Mouse (Mus musculus): Measurements from ENCODE around the gene Tktl2.

The Tktl2 gene

DNA sequence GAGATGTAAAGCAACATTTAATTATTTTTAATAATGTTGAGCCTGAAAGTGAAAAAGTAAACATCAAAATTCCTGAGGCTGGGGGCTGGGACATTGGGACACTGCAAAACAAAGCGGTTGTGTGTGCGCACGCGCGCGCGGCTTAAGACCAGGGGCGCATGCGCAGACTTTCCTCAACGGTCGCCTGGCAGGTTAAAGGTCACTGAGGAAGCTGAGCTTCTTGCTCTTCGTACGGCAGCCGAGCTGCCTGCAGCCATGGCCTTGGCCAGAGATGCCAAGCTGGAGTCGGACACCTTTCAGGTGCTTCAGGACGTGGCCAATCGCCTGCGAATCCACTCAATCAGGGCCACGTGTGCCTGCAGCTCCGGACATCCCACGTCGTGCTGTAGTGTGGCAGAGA is at the start of gene Tktl2:
Tktl2 (plus strand) TSS at position 220 of the 400 bp plus-strand sequence.
- DNase-seq (ENCODE audit: low read depth in 1 of 2, low spot score in 2 of 2) = no peak

DNA sequence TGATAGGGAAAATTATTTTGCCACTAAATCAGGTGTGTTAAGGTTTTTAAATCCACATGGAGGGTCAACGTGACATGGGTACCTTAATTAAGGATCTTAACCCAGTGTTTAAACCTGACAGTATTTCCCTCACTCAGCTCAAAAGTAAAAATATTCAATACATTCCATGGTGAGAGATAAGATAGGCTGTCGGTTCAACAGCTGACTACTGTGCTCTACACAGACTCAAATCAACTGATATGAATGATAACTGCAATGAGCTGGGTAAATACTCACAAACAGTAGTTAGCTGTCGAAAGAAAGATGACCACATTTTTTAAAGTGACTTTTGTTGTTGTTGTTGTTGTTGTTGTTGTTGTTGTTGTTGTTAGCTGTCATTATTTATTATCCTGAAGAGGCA is 41.7 kb upstream of the Tktl2 start:
- no peak for DNase-seq (ENCODE audit: low read depth in 1 of 2, low spot score in 2 of 2)

DNA sequence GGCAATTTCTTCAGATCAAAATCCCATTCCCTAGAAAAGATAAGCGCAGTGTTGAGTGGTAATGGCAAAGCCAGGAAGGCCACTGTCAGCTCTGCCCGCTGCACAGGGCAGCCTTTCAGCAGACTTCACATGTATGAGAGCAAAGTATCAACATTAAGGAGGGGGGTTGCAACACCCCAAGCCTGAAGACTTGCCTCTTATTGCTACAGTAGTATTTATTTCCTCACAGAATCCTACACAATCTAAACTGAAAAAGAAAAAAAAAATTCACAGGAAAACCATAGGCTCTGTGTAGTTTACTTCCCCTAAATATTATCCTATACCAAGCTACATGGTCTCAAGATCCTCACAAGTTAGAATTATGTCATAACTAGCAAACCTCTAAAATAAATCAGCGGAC is 34.7 kb upstream of the Tktl2 start:
- no peak for DNase-seq (ENCODE audit: low read depth in 1 of 2, low spot score in 2 of 2)

DNA sequence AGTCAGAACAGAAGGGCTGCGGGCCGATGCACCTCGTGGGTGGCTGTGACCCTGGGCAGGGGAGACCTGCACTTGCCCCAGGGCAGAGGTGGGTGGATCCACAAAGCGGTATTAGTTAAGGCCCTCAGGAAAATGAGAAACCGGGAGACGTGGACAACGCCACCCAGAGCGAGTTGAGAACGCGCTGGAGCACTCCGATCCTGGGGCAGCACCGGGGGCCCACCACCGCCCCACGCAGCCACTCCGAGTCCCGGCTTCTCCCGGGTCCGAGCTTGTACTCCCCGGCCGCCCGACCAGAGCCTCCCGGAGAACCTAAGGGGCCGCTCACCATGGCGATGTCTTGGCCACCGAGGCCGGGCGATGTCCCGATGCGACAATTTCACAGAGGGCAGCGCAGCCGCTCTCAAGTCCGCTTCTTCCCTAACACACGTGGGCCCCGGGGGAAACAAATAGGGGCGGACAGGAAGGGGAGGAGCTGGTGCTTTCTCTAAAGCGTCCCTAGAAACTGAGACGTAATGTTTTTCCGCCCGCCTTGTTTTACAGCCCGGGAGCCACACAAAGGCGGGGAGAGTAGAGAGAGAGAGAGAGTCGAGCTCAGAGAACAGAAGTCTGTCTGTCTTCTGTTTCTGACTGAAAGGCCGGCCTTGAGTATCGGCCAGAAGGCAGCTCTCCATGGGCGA is 25.3 kb upstream of the Tktl2 start, which contains the start of gene Tma16:
Tma16 (minus strand) TSS at position 447 of the 680 bp plus-strand sequence.
- DNase-seq (ENCODE audit: low read depth in 1 of 2, low spot score in 2 of 2) = peak; percentile 51 to 77

DNA sequence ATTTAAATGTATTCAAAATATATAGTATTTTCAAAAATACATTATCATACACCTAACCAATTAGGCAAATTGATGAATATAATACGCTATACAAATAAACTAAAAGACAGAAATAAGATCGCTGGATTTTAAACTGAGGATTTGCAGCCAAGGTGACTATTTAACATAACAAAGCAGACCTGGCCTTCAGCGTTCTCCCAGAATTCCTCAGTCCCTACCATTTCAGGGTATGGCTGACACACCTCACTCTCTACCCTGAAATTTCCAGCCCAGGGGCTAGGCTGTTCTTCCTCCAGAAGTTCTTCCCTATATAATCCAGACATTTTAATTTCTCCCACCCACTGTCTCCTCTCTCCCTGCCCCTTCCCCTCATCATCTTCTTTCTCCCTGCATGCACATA is 23.0 kb upstream of the Tktl2 start:
- no peak for DNase-seq (ENCODE audit: low read depth in 1 of 2, low spot score in 2 of 2)

DNA sequence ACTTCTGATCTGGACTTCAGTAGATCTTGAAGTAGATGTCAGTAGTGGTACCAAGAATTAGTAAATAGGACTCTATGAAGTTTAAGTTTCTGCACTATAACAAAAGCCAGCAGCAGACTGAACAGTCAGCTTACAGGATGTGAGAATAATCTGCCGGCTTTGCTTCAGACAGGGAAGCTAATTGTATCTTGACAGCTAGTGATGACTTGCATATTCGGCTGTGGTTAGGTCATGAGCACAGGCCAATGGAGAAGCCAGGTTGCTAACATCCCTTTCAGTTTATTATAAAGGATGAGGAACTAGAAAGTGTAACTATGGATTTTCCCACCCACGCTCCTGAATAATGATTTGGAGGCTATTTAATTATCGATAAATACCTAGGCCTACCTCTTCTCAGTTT is 20.9 kb upstream of the Tktl2 start:
- DNase-seq (ENCODE audit: low read depth in 1 of 2, low spot score in 2 of 2) = peak; percentile 12 to 18

DNA sequence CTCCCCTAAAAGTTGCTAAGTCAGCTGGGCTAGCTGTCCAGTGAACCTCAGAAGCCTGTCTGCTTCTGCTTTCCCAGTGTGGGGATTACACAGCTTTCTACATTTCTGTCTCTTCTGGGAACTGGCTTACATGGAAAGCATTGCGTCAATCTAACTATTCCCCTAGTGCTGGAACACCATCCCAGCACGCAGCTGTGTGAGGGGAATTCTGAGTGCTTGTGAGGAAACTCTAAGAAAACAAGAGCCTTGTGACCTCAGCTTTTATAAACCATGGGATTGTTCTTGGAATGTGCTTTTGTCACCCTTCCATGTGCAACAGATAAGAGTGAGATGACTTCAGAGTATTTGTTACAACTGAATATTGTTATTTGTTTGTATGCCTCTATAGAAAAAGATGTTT is 17.1 kb upstream of the Tktl2 start:
- DNase-seq (ENCODE audit: low read depth in 1 of 2, low spot score in 2 of 2) = no peak

GRCm38 (mm10) chr8:66495726-66496125 is 15.8 kb upstream of the Tktl2 start:
- peak in 1 of 2 experiments; percentile 40 for DNase-seq (ENCODE audit: low read depth in 1 of 2, low spot score in 2 of 2)

GRCm38 (mm10) chr8:66496998-66497577 is 14.5 kb upstream of the Tktl2 start:
- no peak for DNase-seq (ENCODE audit: low read depth in 1 of 2, low spot score in 2 of 2)

- no peak for DNase-seq (ENCODE audit: low read depth in 1 of 2, low spot score in 2 of 2)
These were observed 8.2 kb upstream of the Tktl2 start for GRCm38 (mm10) chr8:66503381-66503780.

DNA sequence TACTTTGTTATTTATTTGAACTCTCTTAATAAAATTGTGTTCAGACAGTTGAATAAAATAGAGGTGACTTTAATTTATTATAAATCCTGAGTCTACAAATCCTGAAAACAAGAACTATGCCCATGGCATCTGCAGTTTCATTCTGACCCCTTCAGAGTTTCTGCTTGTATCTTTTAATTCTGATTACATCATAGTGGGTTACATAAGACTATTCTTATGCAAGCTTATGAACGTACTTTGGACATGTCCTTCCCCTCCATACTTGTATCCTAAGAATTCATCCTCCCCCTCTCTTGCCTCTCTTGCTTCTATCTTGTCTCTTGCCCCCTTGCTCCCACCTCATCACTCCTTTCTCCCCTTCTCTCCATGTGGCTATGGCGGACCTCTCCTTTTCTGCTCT is 7.6 kb downstream of the Tktl2 start:
- DNase-seq (ENCODE audit: low read depth in 1 of 2, low spot score in 2 of 2) = no peak

- no peak for DNase-seq (ENCODE audit: low read depth in 1 of 2, low spot score in 2 of 2)
These were observed 9.0 kb downstream of the Tktl2 start for GRCm38 (mm10) chr8:66520576-66520975.

DNA sequence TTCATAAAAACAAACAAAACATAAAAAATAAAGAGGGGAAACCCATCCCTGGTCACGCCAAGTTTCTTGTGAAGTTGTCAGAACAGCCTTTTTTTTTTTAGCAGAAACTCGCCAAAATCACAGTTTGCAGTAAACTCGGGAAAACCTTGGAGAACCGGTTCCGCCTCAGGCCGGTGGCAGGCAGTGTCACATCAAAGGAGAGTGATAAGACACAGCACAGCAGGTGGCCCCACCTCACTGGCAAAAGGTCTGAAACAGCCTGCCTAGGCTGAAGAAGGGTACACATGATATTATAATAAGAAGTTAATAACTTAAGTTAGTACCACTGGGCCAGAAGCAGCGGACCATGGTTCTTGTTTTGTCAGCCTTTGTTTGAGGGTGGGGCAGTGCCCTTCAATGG is 38.5 kb downstream of the Tktl2 start:
- no peak for DNase-seq (ENCODE audit: low read depth in 1 of 2, low spot score in 2 of 2)
